11 mouse cellular contexts compared by ENCODE assay signal in genomic region chr11:77416212-77417000, GRCm38 (mm10). TPM values are rescaled to one million over a fixed set of nuclear protein-coding genes. Genes with fewer than 3 reads are reported as not detected.
DNase-seq lines count a peak whose midpoint lies in the region; ATAC-seq lines count a peak whose summit lies in the region.
"Had no signal": no experiment of that assay in that cellular context is flagged by ENCODE, and none has a peak within 500 bp of the region (broad histone marks: within the 10 kb centered on the region; RNA-seq: fewer than 3 reads in every experiment).

No protein-coding gene starts in this region.

- H3K27ac ChIP-seq in kidney, embryonic 16.5 days (ENCODE audit: low read length): no peak overlapping the region
- H3K27ac ChIP-seq: layer of hippocampus, adult 2 months; liver, embryonic 13.5 days had no signal

- no peaks in the 10 kb centered on the region for H3K9me3 ChIP-seq in kidney, embryonic 16.5 days (ENCODE audit: low read length)
- H3K9me3 ChIP-seq: liver, embryonic 13.5 days had no signal

- no peaks in the 10 kb centered on the region for H3K27me3 ChIP-seq in kidney, embryonic 16.5 days (ENCODE audit: insufficient read depth, low read length)
- H3K27me3 ChIP-seq: liver, embryonic 13.5 days had no signal

- intact Hi-C loops in gastrocnemius, postnatal 36 days (cut with DNase I): no loop called here

- no peak overlapping the region for H3K4me3 ChIP-seq in kidney, embryonic 16.5 days (ENCODE audit: low read length)
- H3K4me3 ChIP-seq: layer of hippocampus, adult 2 months; liver, embryonic 13.5 days had no signal

- peak; percentile 5 for DNase-seq in kidney, adult 11 months
- DNase-seq in R1 (ENCODE audit: low read depth, low spot score): peak; percentile 1
- DNase-seq in gastrocnemius, postnatal 36 days: peak; percentile 35 to 60
- DNase-seq in heart, postnatal 4 days: peak; percentile 48
- DNase-seq in thymus, postnatal 4 days: no peak
- DNase-seq in spleen, postnatal 10 days (ENCODE audit: low spot score in 2 of 2): no peak
- DNase-seq: cerebellum, adult 11-12 months; liver, embryonic 13.5 days had no signal

- H3K9ac ChIP-seq in kidney, embryonic 16.5 days (replicated peaks; ENCODE audit: low read length): no peak overlapping the region
- H3K9ac ChIP-seq: liver, embryonic 13.5 days had no signal

- 58% methylated on average over 4 of the region's 4 CpGs for WGBS in kidney, embryonic 16.5 days

- 0 out of 2 replicates have a peak, but pooled peaks cover 5% of the 10 kb centered on the region for H3K4me1 ChIP-seq in kidney, embryonic 16.5 days (ENCODE audit: insufficient read depth, low read length)

- no peak overlapping the region for H3K4me2 ChIP-seq in kidney, embryonic 16.5 days (replicated peaks; ENCODE audit: low read depth, low read length)
- H3K4me2 ChIP-seq: liver, embryonic 13.5 days had no signal

- 0 out of 2 replicates have a peak, but pooled peaks cover 3% of the 10 kb centered on the region for H3K36me3 ChIP-seq in kidney, embryonic 16.5 days (ENCODE audit: insufficient read depth, low read length)

- no peak for ATAC-seq in kidney, embryonic 16.5 days (ENCODE audit: low FRiP score, low TSS enrichment)
- no peak for ATAC-seq in cerebellum, adult (ENCODE audit: insufficient number of reproducible peaks, low FRiP score, low TSS enrichment)

RNA-seq across cellular contexts. Expression of gene Coro6, which starts 45.8 kb away (rescaled TPM):
- polyA plus RNA-seq in kidney, embryonic 16.5 days (2015; fragmentation: Nextera tagmentation; extraction: Ambion mirVana): 0.25 and 0.51 TPM in 2 replicates
- total RNA-seq in gastrocnemius, postnatal 36 days (2021): 100 to 1,000 TPM; 140 to 181 TPM
- 100 to 1,000 TPM; 190 to 194 TPM for total RNA-seq in heart, postnatal 4 days (2021)

Comparison
In these comparisons a context has a peak if more than half of its experiments do, and no peak if none do; other contexts are left out.
1. DNase-seq: peak in kidney, adult 11 months (single experiment), R1 (single experiment), gastrocnemius, postnatal 36 days (2 of 2) and heart, postnatal 4 days (single experiment); none in thymus, postnatal 4 days (single experiment) and spleen, postnatal 10 days (0 of 2).